Mouse (Mus musculus) hindbrain, embryonic 14.5 days (tissue): ENCODE results near the gene Mcu. TPM values are rescaled to one million over a fixed set of nuclear protein-coding genes. Genes with fewer than 3 reads are reported as not detected.

ENCODE experiments used
- ATAC-seq: fragments of 200-750 bp; cut with Nextera tagmentation; 2 replicates; pipeline ENCODE4 v1.8.0; 2017; ENCODE audit warnings: moderate number of reproducible peaks, mild to moderate bottlenecking, moderate TSS enrichment, moderate library complexity; ENCODE audit not compliant: low FRiP score
- DNase-seq: peaks from one replicate; pipeline ENCODE4 v3.0.0-alpha.2; 2015; ENCODE audit warnings: low spot score
- H3K27ac ChIP-seq: fragments of 300-500 bp; sonication (generic); 2 replicates; pipeline ENCODE4 v1.5.1; 2014; ENCODE audit warnings: mild to moderate bottlenecking, moderate library complexity
- H3K27me3 ChIP-seq: fragments of 300-500 bp; sonication (generic); 2 replicates; pipeline ENCODE4 v1.6.1; 2014; ENCODE audit warnings: mild to moderate bottlenecking, low read length, mixed read lengths; ENCODE audit not compliant: control insufficient read depth, insufficient read depth
- H3K36me3 ChIP-seq: fragments of 300-500 bp; sonication (generic); replicated peaks from 2 replicates; pipeline ENCODE4 v1.6.1; 2014; ENCODE audit not compliant: control insufficient read depth, insufficient read depth
- H3K4me1 ChIP-seq: fragments of 300-500 bp; sonication (generic); replicated peaks from 2 replicates; pipeline ENCODE4 v1.6.1; 2014; ENCODE audit warnings: antibody characterized with exemption, low read length, mixed read lengths; ENCODE audit not compliant: control insufficient read depth, insufficient read depth
- H3K4me2 ChIP-seq: fragments of 300-500 bp; sonication (generic); replicated peaks from 2 replicates; pipeline ENCODE4 v1.6.1; 2014; ENCODE audit warnings: mild to moderate bottlenecking, moderate library complexity
- H3K4me3 ChIP-seq: fragments of 300-500 bp; sonication (generic); replicated peaks from 2 replicates; pipeline ENCODE4 v1.5.1; 2014; ENCODE audit warnings: mild to moderate bottlenecking, low read length
- H3K9ac ChIP-seq: fragments of 300-500 bp; sonication (generic); 2 replicates; pipeline ENCODE4 v1.6.1; 2014
- H3K9me3 ChIP-seq: fragments of 300-500 bp; sonication (generic); 2 replicates; pipeline ENCODE4 v1.6.1; 2016; ENCODE audit warnings: low read length; ENCODE audit not compliant: control insufficient read depth
- WGBS: fragments of 180-500 bp; shearing (Covaris S2); extraction: QIAGEN DNeasy Blood & Tissue Kit; methylation state at CpG from one replicate; pipeline ENCODE4 v1.1.7; 2014; 5-methylcytosine and 5-hydroxymethylcytosine counted together
- polyA plus RNA-seq: library from polyadenylated mRNA; unstranded; fragments of >200 nt; fragmentation: Nextera tagmentation; extraction: Ambion mirVana; gene quantifications from 2 replicates; pipeline ENCODE4 v1.2.1, GENCODE M21; 2014

The Mcu gene
- polyA plus RNA-seq, 1 experiment from 2014 or later, result 33.0 TPM

DNA sequence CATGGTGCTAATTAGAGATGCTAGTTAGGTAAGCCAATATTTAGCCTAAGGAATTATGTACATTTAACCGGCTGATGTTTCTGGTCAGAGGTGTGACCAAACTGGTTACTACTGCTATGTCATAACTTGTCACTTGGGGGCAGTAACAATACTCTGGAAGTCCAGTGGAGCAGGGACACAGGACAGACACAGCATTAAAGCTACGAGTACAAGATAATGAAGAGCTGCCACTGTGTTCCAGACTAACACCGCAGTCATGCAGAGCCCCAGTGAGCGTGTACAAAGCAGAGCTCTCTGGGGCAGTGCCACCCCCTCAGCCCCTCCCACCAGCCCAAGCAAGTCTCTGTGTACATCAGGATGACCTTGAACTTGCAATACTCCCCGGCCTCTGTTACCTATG is 164.7 kb downstream of the Mcu start:
- WGBS, result 37% methylated on average over 5 of the region's 5 CpGs
- Histone ChIP-seq H3K9ac (no peak overlapping the region), H3K4me2 (no peak overlapping the region), H3K4me3 (no peak overlapping the region), H3K4me1 (no peaks in the 10 kb centered on the region), H3K9me3 (no peaks in the 10 kb centered on the region), H3K27ac (no peak overlapping the region), H3K27me3 (no peaks in the 10 kb centered on the region), H3K36me3 (no peaks in the 10 kb centered on the region; the same call in 1 of the 2 replicates)
- ATAC-seq (peak; percentile 37; the same call in 1 of the 2 replicates), DNase-seq (peak; percentile 66)

DNA sequence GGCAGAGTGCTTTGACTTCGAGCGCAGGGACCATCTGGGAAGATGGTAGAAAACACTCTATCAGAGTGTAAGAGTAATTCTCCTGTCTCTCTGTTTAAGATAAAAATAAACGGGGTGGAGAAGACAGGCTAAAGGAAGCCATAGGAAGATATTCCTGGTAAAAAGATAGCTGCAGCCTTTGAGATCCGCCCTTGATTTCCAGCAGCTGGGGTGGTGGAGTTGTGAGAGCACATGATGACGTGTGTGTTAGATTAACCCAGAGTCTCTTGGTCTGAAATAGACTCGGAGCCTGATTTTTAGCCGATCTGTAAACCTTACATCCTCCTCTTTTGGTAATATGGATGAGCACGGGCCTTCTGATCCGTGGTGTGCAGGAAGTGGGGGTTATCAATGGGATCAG is 168.9 kb downstream of the Mcu start:
- Histone ChIP-seq H3K9ac (no peak overlapping the region), H3K9me3 (no peaks in the 10 kb centered on the region), H3K36me3 (no peaks in the 10 kb centered on the region; the same call in 1 of the 2 replicates), H3K4me1 (no peaks in the 10 kb centered on the region), H3K27ac (no peak overlapping the region), H3K4me3 (no peak overlapping the region), H3K27me3 (no peaks in the 10 kb centered on the region), H3K4me2 (no peak overlapping the region)
- DNase-seq (no peak), ATAC-seq (no peak)
- 87% methylated on average over 9 of the region's 9 CpGs for WGBS

DNA sequence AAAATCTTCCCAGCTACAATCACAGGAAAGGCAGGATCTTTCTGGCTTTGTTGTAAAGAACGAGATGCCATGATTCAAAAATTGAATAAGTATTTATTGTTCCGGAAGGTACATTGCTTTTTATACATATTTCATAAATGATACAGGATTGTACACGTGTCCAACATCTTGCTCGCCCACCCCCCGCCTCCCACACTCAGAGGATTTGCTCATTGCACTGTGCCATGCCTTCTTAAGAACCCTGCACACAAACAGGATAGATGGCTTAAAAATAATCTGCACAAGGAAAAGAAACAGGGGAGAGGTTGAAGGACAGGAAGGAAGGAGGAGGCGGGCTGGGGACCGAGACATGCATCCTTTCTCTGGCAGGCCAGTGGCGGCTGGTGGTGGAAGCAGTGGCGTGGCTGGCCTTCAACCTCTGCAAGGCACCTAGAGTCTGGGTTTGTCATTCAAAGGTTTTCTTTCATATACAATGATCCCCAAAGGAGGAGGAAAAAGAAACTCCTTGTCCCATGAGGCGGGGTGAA is 169.5 kb downstream of the Mcu start:
- no peak for DNase-seq
- H3K9me3 ChIP-seq, result no peaks in the 10 kb centered on the region
- 88% methylated on average over 10 of the region's 10 CpGs for WGBS

DNA sequence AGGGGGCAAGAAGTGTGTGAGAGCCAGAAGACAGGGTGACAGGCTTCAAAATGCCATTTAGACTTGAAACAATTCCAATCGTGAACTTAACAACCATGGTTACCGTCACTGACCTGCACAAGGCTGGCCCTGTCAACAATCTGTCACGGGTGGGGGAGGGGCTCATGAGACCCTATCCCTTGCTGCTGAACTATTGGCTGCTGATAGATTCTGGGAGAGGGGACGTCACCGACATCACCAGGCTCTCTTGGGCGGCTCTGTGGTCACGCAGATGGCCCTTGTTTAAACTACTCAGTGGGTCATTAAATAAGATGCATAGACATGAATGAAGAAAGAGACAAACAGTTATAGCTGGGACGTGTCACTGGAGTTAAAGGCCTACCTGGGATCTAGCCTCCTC is 171.9 kb downstream of the Mcu start:
- Histone ChIP-seq H3K4me1 (no peaks in the 10 kb centered on the region), H3K36me3 (no peaks in the 10 kb centered on the region), H3K9me3 (no peaks in the 10 kb centered on the region), H3K27ac (no peak overlapping the region), H3K4me3 (no peak overlapping the region), H3K9ac (no peak overlapping the region), H3K27me3 (no peaks in the 10 kb centered on the region), H3K4me2 (no peak overlapping the region)
- no peak for DNase-seq
- 33% methylated on average over 8 of the region's 8 CpGs for WGBS
- no peak for ATAC-seq

More for the DNA sequence above, 169.5 kb downstream of the Mcu start:
- Histone ChIP-seq H3K9ac (no peak overlapping the region), H3K4me1 (no peaks in the 10 kb centered on the region), H3K36me3 (no peaks in the 10 kb centered on the region; the same call in 1 of the 2 replicates), H3K27me3 (no peaks in the 10 kb centered on the region), H3K27ac (no peak overlapping the region), H3K4me2 (no peak overlapping the region), H3K4me3 (no peak overlapping the region)
- ATAC-seq, result no peak

DNA sequence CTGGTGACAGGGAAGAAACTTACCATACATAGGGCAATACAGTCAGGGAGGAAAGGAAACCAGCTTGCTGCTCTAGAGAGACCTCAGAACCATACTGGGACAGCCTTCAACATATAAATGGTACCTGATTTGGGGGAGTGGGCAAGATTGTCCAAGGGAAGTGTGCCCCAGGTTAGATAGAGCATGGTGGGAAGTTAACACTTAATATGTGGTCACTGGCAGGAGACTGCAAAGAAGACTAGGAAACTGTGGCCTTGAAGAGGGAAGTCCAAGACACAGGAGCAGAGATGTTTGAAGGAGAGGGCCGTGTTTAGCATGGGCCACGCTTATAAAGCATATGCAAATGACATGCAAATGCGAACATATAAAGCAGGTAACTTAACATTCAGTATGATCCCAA is 172.4 kb downstream of the Mcu start:
- DNase-seq (no peak), ATAC-seq (no peak)
- Histone ChIP-seq H3K27ac (no peak overlapping the region), H3K4me1 (no peaks in the 10 kb centered on the region), H3K36me3 (no peaks in the 10 kb centered on the region), H3K9ac (no peak overlapping the region), H3K27me3 (no peaks in the 10 kb centered on the region), H3K9me3 (no peaks in the 10 kb centered on the region), H3K4me2 (no peak overlapping the region), H3K4me3 (no peak overlapping the region)
- 64% methylated on average over 3 of the region's 3 CpGs for WGBS

DNA sequence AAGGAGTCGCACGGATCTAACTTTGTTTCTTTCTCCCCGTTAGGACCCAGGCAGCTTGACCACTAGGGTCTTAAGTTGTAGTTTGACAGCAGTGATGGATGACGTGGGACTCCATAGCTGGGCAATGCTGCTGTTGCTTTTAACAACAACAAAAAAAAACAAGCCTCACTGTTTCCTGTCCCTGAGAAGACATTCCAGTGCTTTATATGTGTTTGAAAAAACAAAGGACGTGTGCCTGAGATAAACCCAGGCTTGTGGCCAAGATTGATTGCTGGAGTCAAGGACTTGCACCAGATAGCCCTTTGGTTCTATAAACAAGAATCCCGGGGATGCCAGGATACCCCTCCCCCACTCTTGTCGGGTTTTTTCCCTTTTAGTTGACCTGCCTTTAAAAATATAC is 173.3 kb downstream of the Mcu start:
- Histone ChIP-seq H3K4me3 (no peak overlapping the region), H3K9me3 (no peaks in the 10 kb centered on the region), H3K36me3 (no peaks in the 10 kb centered on the region), H3K4me1 (no peaks in the 10 kb centered on the region), H3K27me3 (no peaks in the 10 kb centered on the region), H3K9ac (no peak overlapping the region), H3K27ac (no peak overlapping the region), H3K4me2 (no peak overlapping the region)
- ATAC-seq (no peak), DNase-seq (no peak)
- 33% methylated on average over 7 of the region's 7 CpGs for WGBS

DNA sequence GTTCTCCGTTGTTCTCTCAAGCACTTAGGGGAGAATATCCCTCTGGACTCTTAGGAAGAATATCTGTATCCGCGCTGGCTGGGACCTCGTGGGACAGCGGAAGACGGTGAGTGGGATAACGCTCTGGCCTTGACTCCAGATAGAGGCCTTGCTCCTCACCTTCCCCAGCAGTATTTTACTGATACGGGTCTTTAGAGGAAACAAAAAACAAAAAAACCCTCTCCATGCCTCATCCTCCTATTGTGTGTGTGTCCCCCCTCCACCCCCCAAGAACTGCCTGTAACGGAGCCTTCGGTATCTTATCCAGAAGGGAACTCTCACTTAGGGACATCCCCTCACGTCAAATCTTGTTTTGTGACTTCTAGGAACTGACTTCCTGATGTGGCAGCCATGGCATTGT is 174.8 kb downstream of the Mcu start, which contains the start of gene Oit3:
Gene Oit3, minus strand, starts transcription at position 44 of the 400 bp plus-strand sequence.
- 83% methylated on average over 11 of the region's 11 CpGs for WGBS
- Histone ChIP-seq H3K4me2 (no peak within 1 kb of the TSS), H3K4me1 (no peaks in the 10 kb centered on the region), H3K36me3 (no peaks in the 10 kb centered on the region), H3K9me3 (no peaks in the 10 kb centered on the region), H3K27me3 (no peaks in the 10 kb centered on the region), H3K4me3 (no peak within 1 kb of the TSS), H3K27ac (no peak within 1 kb of the TSS), H3K9ac (no peak within 1 kb of the TSS)
- ATAC-seq (no peak), DNase-seq (no peak)

DNA sequence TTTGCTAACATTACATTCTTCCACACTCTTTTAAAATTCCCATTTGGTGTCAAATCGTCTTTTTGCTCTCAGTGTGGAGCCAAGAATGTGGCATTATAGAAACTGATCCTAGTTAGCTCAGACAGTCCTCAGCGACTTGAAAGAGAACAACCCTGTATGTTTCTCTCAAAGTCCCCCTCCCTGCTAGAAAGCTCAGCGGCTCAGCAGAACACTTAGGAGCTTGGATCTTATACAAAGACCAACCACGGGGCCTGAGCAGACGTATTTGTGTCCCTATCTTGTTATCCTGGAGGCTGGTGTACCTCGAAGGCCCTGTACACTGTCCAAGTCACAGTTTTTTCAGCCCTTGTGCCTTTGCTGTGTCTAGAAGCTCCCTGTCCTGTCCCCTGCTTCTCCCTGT is 176.3 kb downstream of the Mcu start:
- Histone ChIP-seq H3K4me2 (no peak overlapping the region), H3K4me3 (no peak overlapping the region), H3K9ac (no peak overlapping the region), H3K4me1 (no peaks in the 10 kb centered on the region), H3K9me3 (no peaks in the 10 kb centered on the region), H3K36me3 (no peaks in the 10 kb centered on the region), H3K27me3 (no peaks in the 10 kb centered on the region), H3K27ac (no peak overlapping the region)
- no peak for DNase-seq
- ATAC-seq, result no peak
- 51% methylated on average over 6 of the region's 6 CpGs for WGBS

DNA sequence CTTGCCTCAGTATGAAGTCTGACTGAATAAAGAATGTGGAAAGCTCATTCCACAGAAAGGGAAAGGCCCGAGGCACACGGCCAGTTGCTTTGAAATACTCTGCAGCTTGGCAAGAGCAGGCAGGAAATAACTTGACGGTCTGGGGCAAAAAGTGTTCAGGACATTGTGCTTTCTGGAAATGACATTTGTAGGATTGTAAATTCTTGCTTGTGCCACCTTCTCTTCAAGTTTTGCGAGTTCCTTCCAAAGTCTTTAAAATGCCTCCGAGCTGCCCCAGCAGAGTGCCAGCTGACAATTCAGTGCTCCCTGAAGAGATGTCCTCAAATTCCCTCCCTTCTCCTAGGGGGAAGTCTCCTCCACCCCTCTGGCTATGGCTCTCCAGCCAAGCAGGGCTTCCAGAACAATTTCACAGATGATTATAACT is 177.0 kb downstream of the Mcu start:
- ATAC-seq (no peak), DNase-seq (no peak)
- H3K36me3 ChIP-seq, result no peaks in the 10 kb centered on the region
- H3K4me1 ChIP-seq, result no peaks in the 10 kb centered on the region
- H3K9me3 ChIP-seq, result no peaks in the 10 kb centered on the region
- H3K27me3 ChIP-seq, result no peaks in the 10 kb centered on the region
- no peak overlapping the region for H3K27ac ChIP-seq
- no peak overlapping the region for H3K4me2 ChIP-seq
- no peak overlapping the region for H3K4me3 ChIP-seq
- 73% methylated on average over 5 of the region's 5 CpGs for WGBS
- no peak overlapping the region for H3K9ac ChIP-seq

DNA sequence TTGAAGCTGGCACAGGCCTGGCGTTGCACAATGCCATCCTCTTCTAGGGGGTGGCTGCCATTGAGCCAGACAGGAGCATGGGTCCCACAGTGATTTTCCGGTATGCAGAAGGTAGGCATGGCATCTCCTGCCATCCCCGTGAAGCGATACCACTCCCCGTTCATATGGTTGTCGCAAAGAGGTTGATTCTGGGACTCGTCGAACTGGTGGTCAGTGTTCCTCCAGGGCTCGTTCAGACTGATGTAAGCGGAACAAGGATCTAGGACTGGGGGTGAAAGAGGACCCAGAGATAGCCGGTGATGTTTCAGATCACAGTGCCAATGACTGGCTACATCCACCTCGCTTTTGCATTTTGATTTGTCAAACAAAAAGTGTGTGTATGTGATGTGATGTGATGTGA is 177.8 kb downstream of the Mcu start:
- H3K27ac ChIP-seq, result no peak overlapping the region
- H3K4me1 ChIP-seq, result no peaks in the 10 kb centered on the region
- no peaks in the 10 kb centered on the region for H3K27me3 ChIP-seq
- H3K9me3 ChIP-seq, result no peaks in the 10 kb centered on the region
- no peak overlapping the region for H3K4me2 ChIP-seq
- ATAC-seq, result no peak
- no peak for DNase-seq
- H3K9ac ChIP-seq, result no peak overlapping the region
- H3K4me3 ChIP-seq, result no peak overlapping the region
- WGBS, result 96% methylated on average over 12 of the region's 12 CpGs
- H3K36me3 ChIP-seq, result no peaks in the 10 kb centered on the region
